Mouse (Mus musculus) urinary bladder, postnatal 10 days (tissue): ENCODE measurements around the gene Tmem158.

ENCODE experiments used
- DNase-seq: peaks from one replicate; pipeline ENCODE4 v3.0.0; 2022; ENCODE audit warnings: low spot score

Gene Tmem158

DNA sequence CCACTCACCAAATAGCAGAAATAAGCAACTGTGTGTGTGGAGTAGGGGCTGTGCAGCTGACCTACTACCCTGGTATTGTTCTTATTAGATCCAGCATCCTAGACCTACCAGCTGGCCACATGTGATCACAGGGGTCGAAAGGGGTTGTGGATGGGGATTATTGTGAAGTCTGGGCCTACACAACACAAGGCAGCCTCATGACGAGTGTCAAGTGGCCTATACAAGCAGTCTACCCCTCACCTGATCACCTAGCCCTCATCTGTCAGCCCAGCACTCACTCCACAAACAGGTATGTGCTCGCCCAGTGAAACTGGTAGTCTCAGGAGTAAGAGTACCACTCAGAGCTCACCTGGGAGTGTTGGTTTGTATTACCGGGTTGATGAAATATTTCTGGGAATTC is 15.4 kb downstream of the Tmem158 start:
- no peak for DNase-seq

DNA sequence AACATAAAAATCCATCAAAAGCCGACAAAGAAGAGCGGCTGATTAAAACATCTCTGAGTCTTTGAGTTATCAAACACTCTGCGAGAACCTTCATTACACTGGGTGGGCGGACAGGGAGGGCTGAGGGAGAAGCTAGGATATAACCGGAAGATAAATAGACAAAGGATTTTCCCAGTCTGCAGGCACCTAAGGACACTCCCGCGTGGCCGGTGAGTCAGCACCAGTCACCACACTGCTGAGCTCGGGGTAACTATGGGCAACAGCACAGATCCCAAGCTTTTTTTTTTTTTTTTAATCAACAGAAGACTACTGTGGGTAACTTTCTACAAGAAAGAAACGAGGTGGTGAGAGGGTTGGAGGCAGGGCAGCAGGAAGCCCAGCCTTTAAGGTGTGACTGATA is 16.6 kb downstream of the Tmem158 start:
- DNase-seq: no peak

DNA sequence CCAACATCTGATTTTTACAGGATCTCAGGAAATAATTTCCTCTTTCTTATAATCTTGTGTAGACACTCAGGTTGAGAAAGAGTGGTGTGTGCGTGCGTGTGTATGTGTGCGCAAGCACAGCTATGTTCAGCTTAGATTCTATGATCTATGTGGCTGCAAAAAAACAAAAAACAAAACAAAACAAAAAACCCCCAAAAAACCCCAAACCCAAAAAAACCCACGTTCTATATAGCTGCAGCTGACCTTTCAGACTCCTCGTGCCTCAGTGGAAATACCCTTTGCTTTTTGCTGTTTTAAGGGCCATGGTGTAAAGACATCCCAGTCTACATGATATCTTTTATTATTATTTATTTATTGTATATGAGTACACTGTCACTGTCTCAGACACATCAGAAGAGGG is 19.4 kb downstream of the Tmem158 start:
- DNase-seq: no peak

DNA sequence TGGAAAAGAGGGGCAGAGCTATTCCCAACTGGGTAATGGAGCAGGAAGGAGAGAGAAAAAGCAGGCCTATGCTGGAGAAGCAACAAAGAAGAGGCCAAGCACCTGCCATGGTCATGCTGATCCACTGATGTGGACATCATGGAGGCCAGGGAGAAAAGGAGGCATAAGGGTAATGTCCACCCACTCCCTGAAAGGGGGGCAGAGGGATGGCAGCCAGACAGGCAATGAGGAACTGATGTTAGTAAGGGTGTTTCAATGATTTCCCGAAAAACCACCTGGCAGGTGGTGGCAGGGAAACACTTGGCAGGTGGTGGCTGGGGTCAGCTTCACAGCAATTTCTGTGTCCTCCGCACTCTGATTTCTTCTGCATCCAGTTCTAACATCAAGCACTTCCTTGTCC is 19.8 kb downstream of the Tmem158 start:
- no peak for DNase-seq

DNA sequence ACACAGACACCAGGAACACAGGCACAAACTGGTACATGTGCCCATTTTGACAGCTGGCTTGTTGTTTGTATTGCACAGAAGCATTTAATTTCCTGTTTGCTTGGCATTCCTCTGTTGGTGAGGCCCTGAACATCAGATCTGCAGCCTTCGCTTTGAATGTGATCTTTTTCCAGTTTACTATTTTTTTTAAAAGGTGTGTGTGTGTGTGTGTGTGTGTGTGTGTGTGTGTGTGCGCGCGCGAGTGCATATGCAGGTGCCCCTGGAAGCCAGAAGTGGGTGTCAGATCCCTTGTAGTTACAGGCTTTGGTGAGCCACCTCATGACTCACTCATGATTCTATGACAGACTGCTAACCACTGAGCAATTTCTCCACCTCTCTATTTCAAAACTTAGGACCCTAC is 20.3 kb downstream of the Tmem158 start:
- DNase-seq: no peak

DNA sequence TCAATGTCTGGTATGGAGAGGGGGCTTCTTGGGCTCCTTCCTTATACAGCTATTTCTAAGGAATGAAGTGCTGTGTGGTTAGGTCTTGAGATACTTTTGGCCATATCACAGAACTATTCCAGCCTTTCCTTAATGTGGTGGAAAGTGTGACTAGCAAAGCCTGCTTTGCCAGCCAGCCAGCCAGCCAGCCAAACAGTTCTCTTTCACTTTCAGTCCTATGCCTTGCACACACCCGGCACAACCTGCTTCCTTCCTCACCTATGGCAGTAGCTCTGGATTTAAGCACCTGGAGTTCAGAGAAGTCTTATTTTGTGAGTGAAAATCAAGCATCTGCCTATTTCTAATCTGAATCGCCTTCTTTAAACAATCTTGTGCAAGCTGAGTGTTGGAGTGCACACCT is 20.9 kb downstream of the Tmem158 start:
- no peak for DNase-seq

DNA sequence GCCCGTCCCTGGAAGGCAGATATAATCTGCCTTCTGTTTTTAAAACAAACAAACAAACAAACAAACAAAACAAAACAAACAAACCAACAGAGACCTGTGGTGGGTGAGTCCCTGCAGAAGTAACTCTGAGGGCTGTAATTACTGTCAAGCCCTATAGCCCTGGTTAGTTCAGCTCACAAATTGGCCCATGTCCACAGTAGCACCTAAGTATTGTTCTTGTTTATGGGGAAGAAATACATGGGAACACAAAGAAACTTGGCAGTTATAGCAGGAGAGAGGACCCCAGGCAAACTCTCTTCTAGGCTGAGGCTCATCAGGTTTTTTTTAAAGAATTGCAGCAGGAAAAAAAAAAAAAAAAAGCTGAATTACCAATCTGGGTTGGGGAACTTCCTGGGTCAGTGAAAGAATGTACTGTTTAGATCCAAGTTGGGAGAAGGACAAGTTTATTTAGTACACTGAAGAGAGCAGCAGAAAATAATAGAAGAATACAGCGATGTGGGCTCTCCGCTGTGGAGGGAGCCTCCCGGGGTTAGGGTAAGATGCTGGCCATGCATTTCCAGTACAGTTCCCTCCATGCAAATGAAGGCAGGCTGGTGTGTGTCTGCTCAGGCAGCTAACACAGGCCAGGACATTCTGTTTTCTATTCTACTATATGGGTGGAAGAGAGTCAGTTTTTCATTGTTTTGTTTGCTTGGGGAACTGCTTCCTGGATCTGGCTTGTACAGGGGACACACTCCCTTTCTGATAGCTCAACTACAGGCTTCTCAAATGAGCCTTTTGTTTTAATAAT is 22.1 kb downstream of the Tmem158 start:
- no peak for DNase-seq

DNA sequence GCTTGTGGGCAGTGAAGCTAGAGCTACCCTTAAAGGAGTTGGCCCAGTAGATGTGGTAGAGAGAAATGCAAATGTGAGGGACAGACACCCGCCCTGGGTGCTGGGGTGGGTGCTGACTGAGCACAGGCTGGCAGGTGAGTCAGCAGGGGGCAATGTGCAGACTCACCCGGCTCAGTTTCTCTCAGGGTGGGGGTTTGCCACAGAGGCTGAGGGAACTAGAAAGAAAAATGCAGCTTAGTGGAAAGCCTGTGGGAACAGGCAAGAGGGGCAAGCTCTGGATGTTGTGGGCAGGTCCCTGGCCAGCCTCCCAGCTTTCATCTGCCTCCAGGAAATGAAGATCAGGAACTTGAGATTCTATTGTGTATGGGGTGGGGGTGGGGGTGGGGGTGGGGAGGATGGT is 22.8 kb downstream of the Tmem158 start:
- DNase-seq: no peak

DNA sequence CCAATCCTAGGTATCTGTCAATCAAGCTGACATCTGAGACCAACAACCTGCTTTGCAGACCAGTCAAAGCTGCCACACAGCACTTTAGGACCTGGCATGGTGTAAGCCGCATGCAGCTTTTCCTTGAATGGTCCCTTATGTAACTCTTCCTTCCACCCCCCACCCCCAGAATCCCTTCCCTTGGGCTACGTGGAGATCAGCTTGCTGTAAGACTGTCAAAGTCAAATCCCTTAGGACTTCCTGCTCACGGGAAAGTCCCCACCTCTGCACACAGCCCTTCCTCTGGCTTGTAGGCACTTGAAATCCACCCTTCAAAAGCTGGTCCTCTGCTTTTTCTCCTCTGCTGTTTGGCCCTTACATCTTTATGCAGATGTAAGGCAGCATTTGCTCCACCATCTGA is 24.9 kb downstream of the Tmem158 start:
- DNase-seq: no peak

DNA sequence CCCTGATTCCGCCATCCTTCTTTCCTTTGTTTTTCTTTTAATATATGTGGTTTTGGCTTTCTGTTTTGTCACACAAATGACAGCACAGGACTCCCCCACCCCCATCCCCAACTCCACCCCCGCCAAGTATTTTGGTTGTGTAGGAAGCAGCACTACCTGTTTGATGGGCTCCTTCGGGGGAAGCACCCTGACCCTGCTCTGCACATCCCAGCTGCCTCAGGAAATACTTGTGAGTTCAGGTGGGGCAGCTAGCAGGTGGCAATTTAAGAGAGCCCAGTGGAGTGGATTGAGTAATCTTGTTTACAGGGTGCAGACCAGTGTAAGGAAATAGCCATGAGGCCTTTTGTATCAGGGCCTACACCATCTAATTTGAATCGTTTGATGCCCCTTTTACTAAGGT is 30.7 kb downstream of the Tmem158 start:
- no peak for DNase-seq

DNA sequence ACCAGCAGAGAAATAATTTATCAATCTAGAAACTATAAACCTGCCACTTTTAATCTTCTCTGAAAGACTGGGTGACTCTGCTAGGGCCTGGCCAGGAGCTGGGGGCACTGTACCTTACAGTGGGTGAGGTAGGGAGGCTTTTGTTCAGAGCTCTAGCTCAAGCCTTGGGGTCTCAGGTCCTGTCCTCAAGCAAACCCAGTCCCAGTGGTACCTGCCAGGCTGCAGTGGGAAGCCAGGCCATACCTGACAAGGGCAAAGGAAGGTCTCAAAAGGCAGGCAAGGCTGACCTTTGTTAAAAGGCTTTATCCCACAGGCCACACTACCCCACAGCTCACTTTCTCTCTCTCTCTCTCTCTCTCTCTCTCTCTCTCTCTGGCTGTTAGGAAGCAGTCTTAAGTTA is 31.9 kb downstream of the Tmem158 start:
- no peak for DNase-seq

DNA sequence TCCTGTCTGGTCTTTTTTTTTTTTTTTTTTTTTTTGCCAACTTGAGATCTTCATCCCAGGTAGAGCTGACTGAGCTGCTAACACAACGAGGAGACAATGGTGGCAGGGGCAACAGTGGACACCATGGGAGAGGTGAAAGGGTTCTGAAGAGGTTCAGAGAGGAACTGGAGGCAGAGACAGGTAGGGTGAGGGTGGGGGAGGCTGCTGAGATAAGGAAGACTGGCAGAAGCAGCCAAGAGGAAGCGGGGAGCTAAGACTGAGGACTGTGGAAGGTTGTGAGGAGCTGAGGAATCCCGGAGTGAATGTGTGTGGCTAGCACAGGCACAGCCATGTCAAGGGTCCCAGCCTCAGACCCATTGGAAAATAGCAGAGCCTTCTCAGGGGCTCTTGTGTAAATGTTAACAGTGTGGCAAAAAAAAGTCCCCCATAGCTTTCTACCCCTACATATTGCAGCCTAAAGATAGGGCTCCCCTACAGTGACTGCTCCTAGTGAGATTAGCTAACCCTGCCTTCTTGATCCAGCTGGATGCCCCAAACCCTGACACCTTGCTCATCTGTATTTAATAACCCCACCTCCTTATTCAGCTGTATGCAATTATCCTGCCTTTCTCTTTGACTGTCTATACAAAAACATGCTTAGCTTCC is 33.3 kb downstream of the Tmem158 start:
- no peak for DNase-seq

DNA sequence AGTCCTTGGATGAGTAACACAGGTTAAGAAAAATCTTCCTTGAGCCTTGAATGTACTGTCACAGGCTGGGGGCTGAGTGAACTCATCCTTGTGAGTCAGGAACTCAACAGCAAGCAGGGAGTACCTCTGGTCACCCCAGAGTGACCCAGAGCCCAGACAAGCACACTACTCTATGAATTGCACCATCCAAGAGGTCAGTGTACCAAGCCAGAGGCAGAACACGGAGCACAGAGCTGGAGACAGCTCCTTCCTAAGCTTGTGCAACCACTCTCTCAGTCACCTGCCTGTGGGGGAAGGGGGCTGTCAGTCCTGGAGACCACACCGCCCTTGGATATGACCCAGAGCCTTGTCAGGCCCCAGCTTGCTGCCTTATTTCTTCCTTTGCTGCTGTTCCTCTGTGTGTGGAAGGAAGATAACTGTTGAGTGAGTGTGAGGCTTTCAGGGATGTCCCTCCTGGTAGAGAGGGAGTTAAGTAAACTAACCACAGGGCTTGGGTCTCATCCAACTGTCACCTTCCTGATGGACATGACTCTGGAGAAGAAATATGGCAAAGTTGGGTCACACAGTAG is 35.6 kb downstream of the Tmem158 start:
- DNase-seq: no peak

DNA sequence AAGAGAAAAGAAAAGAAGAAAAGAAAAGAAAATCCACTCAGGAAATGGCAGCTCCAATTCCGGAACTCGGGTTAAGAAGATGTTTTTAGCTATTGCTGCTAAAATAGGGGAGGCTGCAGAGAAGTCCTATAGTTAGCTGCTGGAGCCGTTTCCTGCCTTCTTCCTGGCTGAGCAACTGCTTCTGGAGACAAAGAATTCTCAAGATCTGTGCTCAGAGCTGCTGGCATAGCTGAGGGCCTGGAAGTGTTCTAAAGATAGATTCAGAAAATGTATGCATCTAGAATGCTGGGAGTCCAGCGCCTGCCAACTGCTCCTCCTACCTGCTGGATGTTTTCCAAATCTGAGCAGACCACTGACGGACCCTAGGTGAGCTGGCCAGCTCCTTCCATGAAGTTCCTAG is 40.7 kb downstream of the Tmem158 start:
- DNase-seq: no peak

DNA sequence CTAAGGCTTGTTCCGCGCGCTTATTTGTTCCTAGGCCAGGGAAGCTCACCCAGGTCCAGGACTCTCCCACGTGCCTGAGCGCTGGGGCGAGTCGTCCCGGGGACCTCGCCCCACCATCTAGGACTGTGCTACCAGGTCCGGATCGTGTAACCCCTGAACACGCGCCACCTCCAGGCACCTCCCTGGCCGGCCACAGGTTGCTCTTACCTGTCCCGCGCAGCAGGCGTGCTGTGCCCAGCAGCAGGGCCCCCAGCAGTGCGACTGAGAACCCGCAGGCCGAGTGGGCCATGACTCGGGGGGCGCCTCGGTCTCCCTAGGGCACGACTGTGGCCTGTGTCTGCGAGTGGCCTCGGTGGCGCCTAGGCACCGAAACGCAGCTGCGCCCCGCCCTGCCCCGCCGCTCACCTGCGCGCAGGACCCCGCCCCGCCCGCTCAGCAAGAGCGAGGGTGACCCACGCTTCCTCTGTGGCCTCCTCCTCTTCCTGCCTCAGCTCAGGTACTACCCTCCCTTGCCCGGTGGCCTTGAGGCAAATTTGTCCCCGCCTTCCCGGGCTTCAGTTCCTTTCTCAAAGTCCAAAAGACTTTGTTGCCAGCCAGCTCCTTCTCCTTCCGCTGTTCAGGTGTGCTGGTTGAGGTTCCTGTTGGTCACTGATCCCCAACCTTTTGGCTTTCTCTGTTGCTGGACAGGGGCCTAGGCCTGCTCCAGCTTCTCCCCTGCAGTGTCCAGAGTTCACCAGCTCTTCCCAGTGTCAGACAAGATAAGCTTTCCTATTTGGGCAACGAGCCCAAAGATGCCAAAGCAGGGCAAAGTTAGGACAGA is 44.7 kb downstream of the Tmem158 start, which contains the start of gene Cdcp1:
Gene Cdcp1, minus strand, starts transcription at position 418 of the 820 bp plus-strand sequence.
- no peak for DNase-seq

DNA sequence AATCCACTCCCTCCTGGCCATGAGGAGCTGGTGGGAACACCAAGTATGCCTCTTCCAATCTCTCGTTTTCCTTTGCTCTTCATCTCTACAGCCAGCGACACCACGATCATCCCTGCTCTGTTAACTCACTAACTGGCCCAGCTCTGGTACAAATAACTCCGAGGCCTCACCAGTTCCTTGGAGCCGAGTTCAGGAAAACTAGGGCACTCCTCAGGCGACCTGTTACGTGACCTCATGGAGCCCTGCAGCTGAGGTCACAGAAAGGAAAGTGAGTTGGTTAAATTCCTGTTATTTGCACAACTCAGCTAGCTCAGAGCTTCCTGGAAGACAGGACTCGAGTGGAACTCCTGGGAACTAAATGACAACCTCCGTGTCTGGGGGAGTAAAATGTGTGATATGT is 47.2 kb downstream of the Tmem158 start:
- no peak for DNase-seq
